Mouse (Mus musculus): ENCODE data around the gene Sdk1.

Sdk1 gene

GRCm38 (mm10) chr5:142242597-142242996 is 1001.3 kb downstream of the Sdk1 start:
- DNase-seq (ENCODE audit: low spot score in 2 of 2): no peak

- no peak for DNase-seq (ENCODE audit: low spot score in 2 of 2)
Observed at GRCm38 (mm10) chr5:142243069-142243468, 1001.8 kb downstream of the Sdk1 start.

GRCm38 (mm10) chr5:142256231-142256630 is 1014.9 kb downstream of the Sdk1 start:
- no peak for DNase-seq (ENCODE audit: low spot score in 2 of 2)

- DNase-seq (ENCODE audit: low spot score in 2 of 2): no peak
Observed at GRCm38 (mm10) chr5:142258716-142259115, 1017.4 kb downstream of the Sdk1 start.

DNA sequence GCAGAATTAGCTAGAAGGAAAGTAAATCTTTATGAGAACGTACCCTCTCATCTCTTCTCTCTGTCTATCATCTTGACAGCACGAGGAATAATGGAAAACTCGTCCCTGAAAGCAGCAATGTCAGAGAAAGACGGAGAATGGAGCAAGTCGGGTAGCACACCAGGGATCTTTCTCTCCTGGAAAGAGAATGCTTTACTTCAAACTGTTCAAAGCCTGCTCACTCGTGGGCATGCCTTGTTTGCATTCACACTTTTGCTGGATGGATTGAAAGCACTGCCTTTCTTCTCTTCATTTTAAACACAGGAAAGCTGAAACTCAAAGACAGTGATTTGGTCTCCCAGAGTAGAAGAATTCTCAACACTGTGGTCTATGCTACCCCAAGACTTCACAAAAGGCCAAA is 1020.8 kb downstream of the Sdk1 start:
- no peak for DNase-seq (ENCODE audit: low spot score in 2 of 2)

Data from spleen, postnatal 36 days (tissue).